Mouse (Mus musculus) hindbrain, embryonic 10.5 days (tissue): Measurements from ENCODE around the gene Krt31. TPM values are rescaled to one million over a fixed set of nuclear protein-coding genes. Genes with fewer than 3 reads are reported as not detected.

Experiments
- polyA plus RNA-seq: library from polyadenylated mRNA; unstranded; fragments of >200 nt; fragmentation: Nextera tagmentation; extraction: Ambion mirVana; gene quantifications from 2 replicates; pipeline ENCODE4 v1.2.1, GENCODE M21; 2016

Gene Krt31
- polyA plus RNA-seq, 1 experiment from 2014 or later, result not detected

Other genes starting within 250 kb of the Krt31 start
- gene Gm11554, start 246.1 kb downstream of the Krt31 start, polyA plus RNA-seq, result not detected in 2 replicates
- gene Krtap4-13, start 240.7 kb downstream of the Krt31 start, polyA plus RNA-seq, result not detected in 2 replicates
- gene Gm11564, start 234.9 kb downstream of the Krt31 start, polyA plus RNA-seq, result not detected in 2 replicates
- gene 2300003K06Rik, start 212.5 kb downstream of the Krt31 start, polyA plus RNA-seq, result not detected in 2 replicates
- gene Krtap4-16, start 198.9 kb downstream of the Krt31 start, polyA plus RNA-seq, result not detected in 2 replicates
- not detected in 2 replicates for gene Gm11568, start 192.6 kb downstream of the Krt31 start, polyA plus RNA-seq
- gene Gm11559, start 186.1 kb downstream of the Krt31 start, polyA plus RNA-seq, result not detected in 2 replicates
- gene Krtap9-1, start 177.2 kb downstream of the Krt31 start, polyA plus RNA-seq, result not detected in 2 replicates
- not detected in 2 replicates for gene Gm11567, start 171.4 kb downstream of the Krt31 start, polyA plus RNA-seq
- not detected in 2 replicates for gene Krtap31-1, start 142.6 kb downstream of the Krt31 start, polyA plus RNA-seq
- not detected in 2 replicates for gene Gm11565, start 135.8 kb downstream of the Krt31 start, polyA plus RNA-seq
- gene Krtap31-2, start 114.3 kb downstream of the Krt31 start, polyA plus RNA-seq, result not detected in 2 replicates
- not detected in 2 replicates for gene Krtap9-5, start 102.1 kb downstream of the Krt31 start, polyA plus RNA-seq
- not detected in 2 replicates for gene Krtap29-1, start 71.5 kb downstream of the Krt31 start, polyA plus RNA-seq
- not detected in 2 replicates for gene Krtap16-1, start 64.0 kb downstream of the Krt31 start, polyA plus RNA-seq
- gene Krtap17-1, start 56.6 kb downstream of the Krt31 start, polyA plus RNA-seq, result not detected in 2 replicates
- not detected in 2 replicates for gene Krt33a, start 34.3 kb downstream of the Krt31 start, polyA plus RNA-seq
- not detected in 2 replicates for gene Krt33b, start 20.7 kb downstream of the Krt31 start, polyA plus RNA-seq
- not detected in 2 replicates for gene Krt34, start 9.0 kb downstream of the Krt31 start, polyA plus RNA-seq
- not detected in 2 replicates for gene Krt32, start 37.7 kb upstream of the Krt31 start, polyA plus RNA-seq
- gene Krt35, start 45.7 kb upstream of the Krt31 start, polyA plus RNA-seq, result not detected in 2 replicates
- not detected in 2 replicates for gene Krt36, start 55.1 kb upstream of the Krt31 start, polyA plus RNA-seq
- 0.43 TPM in 1 of 2 replicates, not detected in the other for gene Krt13, start 71.0 kb upstream of the Krt31 start, polyA plus RNA-seq
- 0.73 and 2.9 TPM in 2 replicates for gene Krt15, start 85.4 kb upstream of the Krt31 start, polyA plus RNA-seq
- 11.4 and 12.7 TPM in 2 replicates for gene Krt19, start 98.1 kb upstream of the Krt31 start, polyA plus RNA-seq
- gene Krt9, start 142.7 kb upstream of the Krt31 start, polyA plus RNA-seq, result not detected in 2 replicates
- gene Krt14, start 157.0 kb upstream of the Krt31 start, polyA plus RNA-seq, result 1.5 and 1.9 TPM in 2 replicates
- not detected in 2 replicates for gene Krt16, start 198.4 kb upstream of the Krt31 start, polyA plus RNA-seq
- gene Krt17, start 210.5 kb upstream of the Krt31 start, polyA plus RNA-seq, result 0.16 TPM in 1 of 2 replicates, not detected in the other
- not detected in 2 replicates for gene Krt42, start 219.3 kb upstream of the Krt31 start, polyA plus RNA-seq